Mouse (Mus musculus): Measurements from ENCODE around the gene Bpifb2.

GRCm38 (mm10) chr2:153935348-153935747 is 60.5 kb downstream of the Bpifb2 start:
- TF ChIP-seq CTCF (IDR thresholded peaks at IDR 0.05) = no peak
- no peak for TF ChIP-seq EP300 (IDR thresholded peaks at IDR 0.05)

Measured in lung, postnatal 0 days (tissue).